Mouse (Mus musculus) spleen, adult 2 months (tissue): ENCODE data around the gene Nrip1.

Experiments used
- CTCF ChIP-seq: fragments of 200-500 bp; IDR thresholded peaks from 2 replicates; pipeline ENCODE4 v1.5.1; 2011; ENCODE audit warnings: mild to moderate bottlenecking, inconsistent platforms; ENCODE audit not compliant: insufficient read depth, insufficient read length, insufficient replicate concordance; ENCODE audit errors: extremely low read depth
- POLR2A ChIP-seq: fragments of 200-500 bp; IDR thresholded peaks from 2 replicates; pipeline ENCODE4 v1.6.1; 2011; ENCODE audit warnings: low read depth, low read length, inconsistent platforms

GRCm38 (mm10) chr16:76318331-76318922 lies 55.2 kb downstream of the Nrip1 start:
- TF ChIP-seq POLR2A (no peak), CTCF (no peak)
